Mouse (Mus musculus): ENCODE data around the gene Casp3. TPM values are rescaled to one million over a fixed set of nuclear protein-coding genes. Genes with fewer than 3 reads are reported as not detected.
"Not testable (repeated sequence)": the region's sequence is repeated elsewhere in the genome, so short reads cannot be mapped to it uniquely, and the experiment has no call there.

Gene Casp3
- 1 to 10 TPM; 5.5 to 9.8 TPM for total RNA-seq (2021)
- long read RNA-seq, experiment 1, partial matches to known transcripts = 2 of 7 reads
- long read RNA-seq, experiment 1, other reads (novel, unspliced or antisense) = 0 of 7 reads
- long read RNA-seq, experiment 2, transcript Casp3-204 (7 exons, 2,601 nt) = major isoform, 9 of 11 reads
- long read RNA-seq, experiment 2, partial matches to known transcripts = 0 of 11 reads
- long read RNA-seq, experiment 2, other reads (novel, unspliced or antisense) = 0 of 11 reads

GRCm38 (mm10) chr8:46616879-46617689, at the start of gene Casp3, which contains the start of gene Primpol:
TSS of gene Casp3 (plus strand) at chr8:46617291.
TSS of gene Primpol (minus strand) at chr8:46617212.
- intact Hi-C loops (cut with DNase I; ENCODE audit: low total_unique reads) = no loop called here
- peak; percentile 97 for DNase-seq

- no peak for DNase-seq
- intact Hi-C loops (cut with DNase I; ENCODE audit: low total_unique reads) = loop anchor here (10.0 kb wide), 1 partner anchor 377 kb away; no protein-coding TSS in a partner anchor
Measured at GRCm38 (mm10) chr8:46567946-46568345, 49.1 kb upstream of the Casp3 start.

GRCm38 (mm10) chr8:46568942-46569341, 48.1 kb upstream of the Casp3 start:
- DNase-seq = no peak
- intact Hi-C loops (cut with DNase I; ENCODE audit: low total_unique reads) = loop anchor here (10.0 kb wide), 1 partner anchor 376 kb away; no protein-coding TSS in a partner anchor

GRCm38 (mm10) chr8:46569659-46570441, 47.2 kb upstream of the Casp3 start:
- DNase-seq = no peak
- intact Hi-C loops (cut with DNase I; ENCODE audit: low total_unique reads) = loop anchor here (10.0 kb wide), 1 partner anchor 375 kb away; no protein-coding TSS in a partner anchor

- no peak for DNase-seq
- intact Hi-C loops (cut with DNase I; ENCODE audit: low total_unique reads) = no loop called here
Measured at GRCm38 (mm10) chr8:46570673-46571072, 46.4 kb upstream of the Casp3 start.

GRCm38 (mm10) chr8:46573446-46573845, 43.6 kb upstream of the Casp3 start:
- intact Hi-C loops (cut with DNase I; ENCODE audit: low total_unique reads) = no loop called here
- no peak for DNase-seq

GRCm38 (mm10) chr8:46573964-46574363, 43.1 kb upstream of the Casp3 start:
- intact Hi-C loops (cut with DNase I; ENCODE audit: low total_unique reads) = no loop called here
- DNase-seq = no peak

GRCm38 (mm10) chr8:46578794-46579193, 38.3 kb upstream of the Casp3 start:
- intact Hi-C loops (cut with DNase I; ENCODE audit: low total_unique reads) = no loop called here
- no peak for DNase-seq

GRCm38 (mm10) chr8:46584328-46584727, 32.8 kb upstream of the Casp3 start:
- DNase-seq; intact Hi-C loops (cut with DNase I; ENCODE audit: low total_unique reads): not testable (repeated sequence)

GRCm38 (mm10) chr8:46585576-46585975, 31.5 kb upstream of the Casp3 start:
- intact Hi-C loops (cut with DNase I; ENCODE audit: low total_unique reads) = no loop called here
- no peak for DNase-seq

- intact Hi-C loops (cut with DNase I; ENCODE audit: low total_unique reads) = no loop called here
- no peak for DNase-seq
Measured at GRCm38 (mm10) chr8:46587911-46588310, 29.2 kb upstream of the Casp3 start.

GRCm38 (mm10) chr8:46588663-46589062, 28.4 kb upstream of the Casp3 start:
- intact Hi-C loops (cut with DNase I; ENCODE audit: low total_unique reads) = no loop called here
- no peak for DNase-seq

GRCm38 (mm10) chr8:46593067-46593466, 24.0 kb upstream of the Casp3 start:
- intact Hi-C loops (cut with DNase I; ENCODE audit: low total_unique reads) = no loop called here
- DNase-seq = no peak

- intact Hi-C loops (cut with DNase I; ENCODE audit: low total_unique reads) = no loop called here
- DNase-seq = no peak
Measured at GRCm38 (mm10) chr8:46593772-46594171, 23.3 kb upstream of the Casp3 start.

GRCm38 (mm10) chr8:46595593-46595992, 21.5 kb upstream of the Casp3 start:
- intact Hi-C loops (cut with DNase I; ENCODE audit: low total_unique reads) = no loop called here
- peak; percentile 16 for DNase-seq

- intact Hi-C loops (cut with DNase I; ENCODE audit: low total_unique reads) = no loop called here
- DNase-seq = no peak
Measured at GRCm38 (mm10) chr8:46596530-46596929, 20.6 kb upstream of the Casp3 start.

- DNase-seq = no peak
- intact Hi-C loops (cut with DNase I; ENCODE audit: low total_unique reads) = no loop called here
Measured at GRCm38 (mm10) chr8:46597411-46597810, 19.7 kb upstream of the Casp3 start.

GRCm38 (mm10) chr8:46598114-46598513, 19.0 kb upstream of the Casp3 start:
- no peak for DNase-seq
- intact Hi-C loops (cut with DNase I; ENCODE audit: low total_unique reads) = no loop called here

GRCm38 (mm10) chr8:46598753-46599152, 18.3 kb upstream of the Casp3 start:
- no peak for DNase-seq
- intact Hi-C loops (cut with DNase I; ENCODE audit: low total_unique reads) = no loop called here

GRCm38 (mm10) chr8:46599314-46599904, 17.7 kb upstream of the Casp3 start:
- no peak for DNase-seq
- intact Hi-C loops (cut with DNase I; ENCODE audit: low total_unique reads) = no loop called here
